Mouse (Mus musculus) heart, adult 8-10 months (tissue): ENCODE results near the gene Ppat. TPM values are rescaled to one million over a fixed set of nuclear protein-coding genes. Genes with fewer than 3 reads are reported as not detected.
"Not testable (repeated sequence)": the region's sequence is repeated elsewhere in the genome, so short reads cannot be mapped to it uniquely, and the experiment has no call there.

Experiments used
- DNase-seq: peaks from one replicate; pipeline ENCODE4 v3.0.0; 2022; ENCODE audit warnings: low spot score
- total RNA-seq, 4 experiments: library from RNA; stranded (reverse); gene quantifications; 2 replicates each; pipeline ENCODE4 v1.2.4; 2022

Gene Ppat
- total RNA-seq, 4 experiments from 2014 or later = 12.7 to 20.9 (median 17.6) TPM

GRCm38 (mm10) chr5:76947758-76948157 is 3.6 kb downstream of the Ppat start:
- no peak for DNase-seq

- no peak for DNase-seq
These were observed 4.2 kb downstream of the Ppat start for GRCm38 (mm10) chr5:76947142-76947541.

- no peak for DNase-seq
These were observed 5.7 kb downstream of the Ppat start for GRCm38 (mm10) chr5:76945678-76946033.

GRCm38 (mm10) chr5:76944965-76945677 is 6.3 kb downstream of the Ppat start:
- no peak for DNase-seq

GRCm38 (mm10) chr5:76942505-76942904 is 8.9 kb downstream of the Ppat start:
- DNase-seq = no peak

GRCm38 (mm10) chr5:76941975-76942374 is 9.4 kb downstream of the Ppat start:
- DNase-seq = no peak

GRCm38 (mm10) chr5:76939717-76940116 is 11.7 kb downstream of the Ppat start:
- no peak for DNase-seq

GRCm38 (mm10) chr5:76929180-76929877 is 22.0 kb downstream of the Ppat start:
- peak; percentile 27 for DNase-seq

GRCm38 (mm10) chr5:76928124-76928832 is 23.1 kb downstream of the Ppat start:
- DNase-seq = peak; percentile 64

GRCm38 (mm10) chr5:76924296-76924695 is 27.1 kb downstream of the Ppat start:
- DNase-seq = no peak

- peak; percentile 64 for DNase-seq
These were observed 27.9 kb downstream of the Ppat start for GRCm38 (mm10) chr5:76923428-76923827.

- no peak for DNase-seq
These were observed 28.5 kb downstream of the Ppat start for GRCm38 (mm10) chr5:76922833-76923232.

- DNase-seq = not testable (repeated sequence)
These were observed 38.9 kb downstream of the Ppat start for GRCm38 (mm10) chr5:76912522-76912921.

GRCm38 (mm10) chr5:76910807-76911206 is 40.6 kb downstream of the Ppat start:
- no peak for DNase-seq

GRCm38 (mm10) chr5:76906155-76906499 is 45.3 kb downstream of the Ppat start:
- DNase-seq = no peak

- DNase-seq = peak; percentile 93
These were observed 45.8 kb downstream of the Ppat start, which contains the start of gene Aasdh for GRCm38 (mm10) chr5:76905405-76906154. Gene Aasdh, minus strand, starts transcription at chr5:76905514.

GRCm38 (mm10) chr5:76904713-76905404 is 46.5 kb downstream of the Ppat start:
- DNase-seq = no peak

- no peak for DNase-seq
These were observed 49.2 kb downstream of the Ppat start for GRCm38 (mm10) chr5:76902131-76902530.

- DNase-seq = no peak
These were observed 58.3 kb downstream of the Ppat start for GRCm38 (mm10) chr5:76893084-76893483.

GRCm38 (mm10) chr5:76892608-76893007 is 58.8 kb downstream of the Ppat start:
- no peak for DNase-seq

- no peak for DNase-seq
These were observed 64.4 kb downstream of the Ppat start for GRCm38 (mm10) chr5:76887011-76887410.
